Mouse (Mus musculus): Measurements from ENCODE around the gene Gm20695. TPM values are rescaled to one million over a fixed set of nuclear protein-coding genes. Genes with fewer than 3 reads are reported as not detected.

The Gm20695 gene
- polyA plus RNA-seq, 1 experiment from 2014 or later = 2.5 TPM

DNA sequence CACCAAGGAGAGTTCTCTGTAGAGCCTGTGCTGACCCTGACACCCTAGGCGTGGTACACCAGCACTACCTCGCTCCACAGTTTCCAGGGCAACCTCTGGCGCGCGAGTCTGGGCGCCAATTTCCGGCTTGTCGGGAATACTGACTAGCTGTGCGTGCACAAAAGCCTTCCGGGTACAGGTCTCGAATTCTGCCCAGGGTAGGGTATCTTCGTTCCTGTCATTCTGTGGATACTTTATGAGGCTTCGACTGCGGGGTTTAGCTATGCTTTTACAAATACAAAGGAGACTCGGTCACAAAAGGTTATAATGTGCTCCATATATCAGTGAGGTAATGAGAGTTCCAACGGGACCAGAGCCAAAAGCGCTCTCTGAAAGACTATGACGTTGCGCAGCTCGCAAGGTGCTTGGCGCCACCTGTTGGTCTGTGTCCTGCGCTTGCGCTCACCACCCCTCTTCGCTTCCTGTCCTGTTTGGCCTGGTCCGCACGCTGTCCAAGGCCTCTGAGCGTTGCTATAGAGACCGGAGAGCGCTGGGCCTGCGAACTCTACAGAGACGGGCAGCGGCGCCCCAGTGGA is 24.2 kb downstream of the Gm20695 start, which contains the start of the genes 1700037C18Rik and Cluap1:
Gene 1700037C18Rik, minus strand, starts transcription at position 153 of the 575 bp plus-strand sequence.
Gene Cluap1, plus strand, starts transcription at position 265 of the 575 bp plus-strand sequence.
- Histone ChIP-seq H3K27me3 (ENCODE audit: poor library complexity, severe bottlenecking) (no peaks in the 10 kb centered on the region), H3K4me1 (peaks cover 27% of the 10 kb centered on the region), H3K27ac (peak within 1 kb of the TSS; percentile 89), H3K9me3 (no peaks in the 10 kb centered on the region), H3K36me3 (replicated peaks) (peaks cover 50% of the 10 kb centered on the region), H3K4me3 (peak within 1 kb of the TSS; percentile 67)
- under 1% methylated on average over 33 of the region's 33 CpGs for WGBS
- peak; percentile 92 for DNase-seq (ENCODE audit: extremely low spot score, low spot score)

DNA sequence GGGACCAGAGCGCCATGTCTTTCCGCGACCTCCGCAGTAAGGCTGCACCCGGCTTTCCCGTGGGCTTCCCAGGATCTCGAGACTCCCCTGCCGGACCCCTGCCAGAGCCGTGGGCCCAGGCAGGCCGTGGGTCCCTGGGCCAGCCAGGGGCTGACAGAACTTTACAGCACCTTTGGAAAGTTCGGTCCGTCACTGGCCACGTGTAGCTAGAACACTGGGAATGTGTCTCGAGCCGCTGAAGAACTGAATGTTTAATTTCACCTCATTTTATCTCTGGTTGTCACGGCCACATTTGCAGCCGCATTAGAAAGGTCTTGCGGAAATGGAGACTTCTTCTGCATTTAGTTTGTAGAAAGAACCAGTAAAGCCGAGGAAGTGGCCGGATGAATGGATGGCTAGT is 24.7 kb downstream of the Gm20695 start:
- H3K4me1 ChIP-seq = peaks cover 27% of the 10 kb centered on the region
- H3K27me3 ChIP-seq (ENCODE audit: poor library complexity, severe bottlenecking) = no peaks in the 10 kb centered on the region
- 12% methylated on average over 20 of the region's 20 CpGs for WGBS
- H3K4me3 ChIP-seq = peak overlapping the region; percentile 67
- H3K9me3 ChIP-seq = no peaks in the 10 kb centered on the region
- H3K27ac ChIP-seq = peak overlapping the region; percentile 89
- peaks cover 50% of the 10 kb centered on the region for H3K36me3 ChIP-seq (replicated peaks)
- no peak for DNase-seq (ENCODE audit: extremely low spot score, low spot score)

DNA sequence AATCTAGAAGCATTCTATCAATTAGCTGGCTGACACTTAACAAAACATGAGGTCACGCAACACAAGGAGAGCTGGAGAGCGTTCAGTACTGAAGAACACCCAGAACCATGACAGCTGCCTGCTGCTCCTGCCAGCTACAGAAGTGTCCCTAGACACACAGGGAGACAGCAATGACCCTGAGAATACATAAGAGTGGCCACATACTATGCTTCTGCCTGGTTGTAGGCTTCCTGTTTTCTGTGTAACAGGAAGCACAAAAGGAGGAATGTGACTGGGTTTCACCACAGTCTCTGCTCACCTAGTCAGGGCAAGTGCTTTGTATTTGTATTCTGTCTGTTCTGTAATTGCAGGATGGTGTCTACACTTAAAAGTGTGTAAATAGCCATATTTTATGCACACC is 36.3 kb downstream of the Gm20695 start:
- WGBS = 96% methylated on average over 2 of the region's 2 CpGs
- no peak for DNase-seq (ENCODE audit: extremely low spot score, low spot score)
- Histone ChIP-seq H3K9me3 (no peaks in the 10 kb centered on the region), H3K27me3 (ENCODE audit: poor library complexity, severe bottlenecking) (no peaks in the 10 kb centered on the region), H3K4me3 (no peak overlapping the region), H3K4me1 (no peaks in the 10 kb centered on the region), H3K27ac (no peak overlapping the region), H3K36me3 (replicated peaks) (peaks cover 91% of the 10 kb centered on the region)

DNA sequence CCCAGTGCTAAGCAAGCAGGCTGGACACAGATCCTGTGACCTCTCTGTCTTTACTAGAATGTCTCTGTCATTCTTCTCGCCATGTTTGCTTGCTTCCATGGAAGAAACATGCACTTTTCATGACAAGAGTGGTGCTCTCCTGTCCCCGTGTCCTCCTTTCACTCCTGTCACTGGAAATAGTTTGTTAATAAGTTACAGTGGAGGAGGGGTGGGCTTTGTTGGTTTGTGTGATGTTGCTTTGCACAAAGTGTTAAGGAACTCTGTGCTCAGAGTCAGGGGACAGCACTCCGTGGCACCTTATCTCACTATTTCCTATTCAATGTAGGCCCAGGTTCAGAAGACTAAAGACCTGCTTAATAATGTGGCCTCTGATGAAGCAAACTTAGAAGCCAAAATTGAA is 39.1 kb downstream of the Gm20695 start:
- 89% methylated on average over 3 of the region's 3 CpGs for WGBS
- no peaks in the 10 kb centered on the region for H3K9me3 ChIP-seq
- no peaks in the 10 kb centered on the region for H3K27me3 ChIP-seq (ENCODE audit: poor library complexity, severe bottlenecking)
- H3K27ac ChIP-seq = no peak overlapping the region
- H3K4me3 ChIP-seq = no peak overlapping the region
- DNase-seq (ENCODE audit: extremely low spot score, low spot score) = no peak
- H3K36me3 ChIP-seq (replicated peaks) = peaks cover 90% of the 10 kb centered on the region
- no peaks in the 10 kb centered on the region for H3K4me1 ChIP-seq

DNA sequence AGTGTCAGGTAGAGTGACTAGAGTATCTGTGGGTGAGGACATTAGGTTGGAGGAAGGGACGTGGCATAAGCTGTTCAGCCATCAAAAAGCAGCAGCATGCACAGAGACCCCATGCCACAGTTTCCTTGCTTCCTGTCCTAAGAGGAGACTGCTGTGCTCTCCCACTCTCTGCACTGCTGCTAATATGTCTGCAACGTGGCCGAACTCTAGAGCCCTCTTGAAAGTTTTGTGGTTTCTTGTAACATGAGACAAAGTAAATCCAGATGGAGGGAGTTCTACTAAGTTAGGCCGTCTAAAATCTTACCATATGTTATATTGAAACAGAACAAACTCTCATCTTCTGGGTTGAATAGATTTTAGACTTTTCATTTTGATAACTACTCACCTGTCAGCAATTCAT is 39.5 kb downstream of the Gm20695 start:
- peaks cover 89% of the 10 kb centered on the region for H3K36me3 ChIP-seq (replicated peaks)
- no peaks in the 10 kb centered on the region for H3K27me3 ChIP-seq (ENCODE audit: poor library complexity, severe bottlenecking)
- DNase-seq (ENCODE audit: extremely low spot score, low spot score) = no peak
- no peaks in the 10 kb centered on the region for H3K4me1 ChIP-seq
- no peak overlapping the region for H3K4me3 ChIP-seq
- H3K27ac ChIP-seq = no peak overlapping the region
- no peaks in the 10 kb centered on the region for H3K9me3 ChIP-seq
- WGBS = 79% methylated on average over 4 of the region's 4 CpGs

DNA sequence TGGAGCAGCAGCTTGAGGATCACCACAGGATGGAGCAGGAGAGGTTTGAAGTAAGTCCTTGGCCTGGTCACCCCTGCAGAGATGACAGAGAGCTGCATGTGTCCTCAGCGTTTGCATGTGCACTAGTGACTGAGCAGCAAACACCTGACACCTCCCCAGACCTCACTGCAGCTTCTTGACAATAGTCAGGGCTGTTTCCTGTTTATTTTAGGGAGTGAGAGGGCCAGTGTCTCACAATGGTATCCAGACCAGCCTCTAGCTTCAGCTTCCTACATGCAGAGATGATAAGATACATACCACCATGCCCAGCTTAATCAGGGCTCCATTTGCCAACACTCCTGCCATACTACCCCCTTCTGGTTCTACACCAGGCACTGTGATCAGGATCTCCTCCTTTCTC is 44.1 kb downstream of the Gm20695 start:
- DNase-seq (ENCODE audit: extremely low spot score, low spot score) = no peak
- no peak overlapping the region for H3K27ac ChIP-seq
- no peaks in the 10 kb centered on the region for H3K27me3 ChIP-seq (ENCODE audit: poor library complexity, severe bottlenecking)
- H3K4me1 ChIP-seq = no peaks in the 10 kb centered on the region
- H3K4me3 ChIP-seq = no peak overlapping the region
- H3K9me3 ChIP-seq = no peaks in the 10 kb centered on the region
- H3K36me3 ChIP-seq (replicated peaks) = peaks cover 81% of the 10 kb centered on the region
- 85% methylated on average over 1 of the region's 1 CpGs for WGBS

DNA sequence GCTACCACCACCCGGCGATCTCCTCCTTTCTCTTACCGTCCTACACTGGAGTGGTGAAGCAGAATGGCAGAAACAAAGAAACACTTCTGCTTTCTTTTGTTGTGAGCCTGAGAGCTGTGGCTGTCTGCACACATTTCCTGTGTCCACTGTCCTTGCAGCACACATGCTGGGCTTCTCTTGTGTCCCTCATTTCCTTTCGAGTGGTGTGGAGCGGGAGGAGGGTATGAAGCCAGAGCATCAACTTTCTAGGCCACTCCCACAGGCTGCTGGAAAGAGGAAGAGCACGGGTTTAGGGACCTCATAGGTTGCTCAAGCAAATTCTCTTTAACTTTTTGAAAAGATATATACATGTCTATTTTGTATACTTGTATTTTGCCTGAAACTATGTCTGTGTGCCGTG is 44.7 kb downstream of the Gm20695 start:
- no peak overlapping the region for H3K27ac ChIP-seq
- no peak for DNase-seq (ENCODE audit: extremely low spot score, low spot score)
- WGBS = 86% methylated on average over 7 of the region's 7 CpGs
- no peak overlapping the region for H3K4me3 ChIP-seq
- no peaks in the 10 kb centered on the region for H3K27me3 ChIP-seq (ENCODE audit: poor library complexity, severe bottlenecking)
- H3K4me1 ChIP-seq = no peaks in the 10 kb centered on the region
- no peaks in the 10 kb centered on the region for H3K9me3 ChIP-seq
- peaks cover 81% of the 10 kb centered on the region for H3K36me3 ChIP-seq (replicated peaks)

DNA sequence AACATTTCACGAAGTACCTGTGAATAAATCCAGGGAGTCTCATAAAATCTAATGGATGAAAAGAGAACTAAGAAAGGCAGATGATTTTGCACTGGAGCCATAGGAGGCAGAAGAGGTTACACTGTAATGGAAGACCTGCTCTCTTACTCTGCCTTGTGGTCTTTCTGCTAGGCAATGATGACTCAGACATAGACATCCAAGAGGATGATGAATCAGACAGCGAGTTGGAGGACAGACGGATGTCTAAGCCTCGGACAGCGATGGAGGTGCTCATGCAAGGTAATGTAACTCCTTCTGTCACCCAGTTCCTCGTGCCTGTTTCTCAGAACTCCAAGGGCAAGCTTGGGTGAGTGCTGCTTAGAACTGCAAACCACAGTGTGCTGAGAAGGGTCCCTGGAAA is 49.1 kb downstream of the Gm20695 start:
- no peak overlapping the region for H3K27ac ChIP-seq
- 95% methylated on average over 6 of the region's 6 CpGs for WGBS
- H3K4me1 ChIP-seq = no peaks in the 10 kb centered on the region
- H3K4me3 ChIP-seq = no peak overlapping the region
- peaks cover 85% of the 10 kb centered on the region for H3K36me3 ChIP-seq (replicated peaks)
- H3K9me3 ChIP-seq = no peaks in the 10 kb centered on the region
- H3K27me3 ChIP-seq (ENCODE audit: poor library complexity, severe bottlenecking) = no peaks in the 10 kb centered on the region
- DNase-seq (ENCODE audit: extremely low spot score, low spot score) = no peak

DNA sequence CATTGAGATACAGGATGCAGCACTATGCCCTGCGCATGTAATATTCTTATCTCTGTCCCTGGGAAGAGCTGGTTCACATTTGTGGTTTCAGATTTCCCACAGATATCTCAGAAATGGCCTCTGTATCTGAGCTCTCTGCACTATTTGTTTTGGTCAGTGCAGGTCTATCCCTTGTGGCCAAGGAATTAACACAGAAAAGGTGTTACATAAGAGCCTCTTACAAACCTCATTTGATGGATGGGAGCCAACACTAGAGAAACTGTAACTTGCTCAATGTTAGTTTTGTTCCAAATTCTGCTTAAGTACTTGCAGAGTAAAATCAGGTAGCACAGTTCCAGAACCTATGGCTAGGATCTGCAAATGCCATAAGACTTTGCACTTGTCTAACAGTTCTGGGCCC is 49.6 kb downstream of the Gm20695 start:
- no peaks in the 10 kb centered on the region for H3K4me1 ChIP-seq
- no peaks in the 10 kb centered on the region for H3K27me3 ChIP-seq (ENCODE audit: poor library complexity, severe bottlenecking)
- H3K4me3 ChIP-seq = no peak overlapping the region
- H3K9me3 ChIP-seq = no peaks in the 10 kb centered on the region
- no peak overlapping the region for H3K27ac ChIP-seq
- WGBS = 97% methylated on average over 1 of the region's 1 CpGs
- peaks cover 87% of the 10 kb centered on the region for H3K36me3 ChIP-seq (replicated peaks)
- DNase-seq (ENCODE audit: extremely low spot score, low spot score) = no peak

DNA sequence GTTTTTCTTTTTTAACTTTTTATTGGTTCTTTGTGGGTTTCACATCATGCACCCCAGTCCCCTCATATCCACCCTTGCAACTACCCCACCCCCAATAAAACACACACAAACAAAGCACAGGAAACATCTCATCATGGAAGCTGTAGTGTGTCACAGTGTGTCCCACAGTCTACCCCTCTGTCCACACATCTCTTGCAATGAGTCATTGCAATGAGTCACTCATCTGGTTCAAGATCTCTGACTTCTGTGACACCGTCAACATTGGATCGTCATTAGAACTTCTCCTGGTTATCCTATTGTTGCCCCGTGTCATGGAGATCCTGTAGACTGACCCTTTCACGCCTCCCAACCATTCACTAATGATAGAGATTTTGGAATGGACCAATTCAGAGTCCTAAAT is 50.3 kb downstream of the Gm20695 start:
- no peak overlapping the region for H3K27ac ChIP-seq
- no peaks in the 10 kb centered on the region for H3K27me3 ChIP-seq (ENCODE audit: poor library complexity, severe bottlenecking)
- H3K9me3 ChIP-seq = no peaks in the 10 kb centered on the region
- DNase-seq (ENCODE audit: extremely low spot score, low spot score) = no peak
- WGBS = 93% methylated on average over 4 of the region's 4 CpGs
- peaks cover 84% of the 10 kb centered on the region for H3K36me3 ChIP-seq (replicated peaks)
- no peaks in the 10 kb centered on the region for H3K4me1 ChIP-seq
- H3K4me3 ChIP-seq = no peak overlapping the region

DNA sequence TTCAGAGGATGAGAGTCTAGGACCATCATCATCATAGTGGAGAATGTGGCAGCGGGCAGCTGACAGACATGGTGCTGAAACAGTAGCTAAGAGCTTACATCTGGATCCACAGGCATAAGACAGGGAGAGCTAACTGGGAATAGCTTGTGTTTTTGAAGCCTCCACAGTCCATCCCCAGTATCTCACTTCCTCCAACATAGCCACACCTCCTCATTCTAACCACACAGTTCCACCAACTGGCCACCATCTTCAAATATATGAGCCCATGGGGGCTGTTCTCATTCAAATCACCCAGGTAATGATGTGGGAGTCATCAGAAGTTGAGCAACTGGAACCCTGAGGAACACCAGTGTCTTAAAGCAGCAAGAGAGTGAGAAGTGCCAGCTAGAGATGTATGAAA is 66.7 kb downstream of the Gm20695 start:
- no peak for DNase-seq (ENCODE audit: extremely low spot score, low spot score)
- Histone ChIP-seq H3K27ac (no peak overlapping the region), H3K27me3 (ENCODE audit: poor library complexity, severe bottlenecking) (no peaks in the 10 kb centered on the region), H3K4me1 (no peaks in the 10 kb centered on the region), H3K4me3 (no peak overlapping the region), H3K36me3 (replicated peaks) (no peaks in the 10 kb centered on the region; the same call in 1 of the 2 replicates), H3K9me3 (no peaks in the 10 kb centered on the region)
- WGBS = 96% methylated on average over 1 of the region's 1 CpGs

DNA sequence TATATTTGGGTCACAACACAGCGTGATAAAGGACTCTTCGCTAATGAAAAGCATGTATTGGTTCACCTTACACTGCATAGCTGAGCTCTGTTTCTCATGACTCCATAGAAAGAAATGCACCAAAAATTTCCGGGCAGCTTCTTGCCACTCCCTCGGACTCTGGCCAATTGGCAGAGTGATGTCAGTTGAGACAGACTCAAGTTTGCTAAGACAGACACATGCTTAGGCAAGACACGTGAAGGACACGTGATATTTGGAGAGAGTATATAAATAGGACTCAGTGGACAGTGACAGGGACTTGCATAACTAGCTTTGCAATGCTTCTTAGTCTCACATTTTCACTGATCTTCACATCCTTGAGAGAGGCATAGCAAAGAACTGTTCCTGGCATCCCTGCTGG is 71.9 kb downstream of the Gm20695 start:
- H3K36me3 ChIP-seq (replicated peaks) = no peaks in the 10 kb centered on the region
- 90% methylated on average over 6 of the region's 6 CpGs for whole genome bisulfite sequencing
- H3K4me1 ChIP-seq = no peaks in the 10 kb centered on the region
- no peak overlapping the region for H3K27ac ChIP-seq
- H3K27me3 ChIP-seq (ENCODE audit: poor library complexity, severe bottlenecking) = no peaks in the 10 kb centered on the region
- no peak overlapping the region for H3K4me3 ChIP-seq
- no peak for DNase-seq (ENCODE audit: extremely low spot score, low spot score)
- no peaks in the 10 kb centered on the region for H3K9me3 ChIP-seq

DNA sequence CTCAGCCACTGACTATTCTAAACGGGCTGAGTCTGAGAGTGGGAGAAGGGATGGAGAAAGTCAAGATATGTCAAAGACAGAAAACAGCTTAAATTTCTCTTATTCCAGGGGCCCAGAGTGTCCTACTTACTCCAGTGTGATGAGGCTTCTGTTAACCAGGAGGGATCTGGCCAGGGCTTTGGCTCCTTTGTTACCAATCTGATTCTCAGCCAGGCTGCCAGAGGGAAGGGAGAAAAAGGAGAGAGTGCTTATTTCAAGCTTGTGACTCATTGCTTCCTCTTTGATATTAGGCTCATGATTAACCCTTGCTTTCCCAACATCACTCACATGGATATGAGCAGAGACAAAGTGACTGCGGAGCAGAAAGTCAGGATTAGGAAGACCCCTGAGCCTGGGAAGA is 74.8 kb downstream of the Gm20695 start:
- no peak overlapping the region for H3K27ac ChIP-seq
- DNase-seq (ENCODE audit: extremely low spot score, low spot score) = no peak
- H3K27me3 ChIP-seq (ENCODE audit: poor library complexity, severe bottlenecking) = no peaks in the 10 kb centered on the region
- no peaks in the 10 kb centered on the region for H3K4me1 ChIP-seq
- H3K4me3 ChIP-seq = no peak overlapping the region
- H3K9me3 ChIP-seq = no peaks in the 10 kb centered on the region
- H3K36me3 ChIP-seq (replicated peaks) = no peaks in the 10 kb centered on the region
- 80% methylated on average over 2 of the region's 2 CpGs for WGBS

DNA sequence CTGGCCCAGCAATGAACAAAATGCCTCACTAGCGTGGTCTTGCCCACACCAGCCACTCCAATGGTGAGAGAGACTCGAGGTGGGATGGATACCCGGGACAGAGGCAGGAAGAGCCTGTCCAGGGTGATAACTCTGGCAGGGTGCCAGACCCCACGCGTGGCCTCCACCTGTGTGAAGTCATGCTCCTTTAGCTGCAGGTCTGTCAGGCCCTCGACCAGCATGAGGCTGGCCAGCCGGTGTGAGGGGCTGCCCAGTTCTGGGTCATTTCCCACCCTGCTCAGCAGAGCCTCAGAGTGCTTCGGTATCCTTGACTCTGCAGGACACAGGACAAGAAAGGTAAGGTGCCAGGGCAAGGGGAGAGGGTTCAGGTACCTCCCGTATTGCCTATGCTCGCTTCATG is 80.5 kb downstream of the Gm20695 start:
- Histone ChIP-seq H3K27me3 (ENCODE audit: poor library complexity, severe bottlenecking) (no peaks in the 10 kb centered on the region), H3K36me3 (replicated peaks) (no peaks in the 10 kb centered on the region), H3K4me1 (no peaks in the 10 kb centered on the region), H3K9me3 (no peaks in the 10 kb centered on the region), H3K4me3 (no peak overlapping the region), H3K27ac (no peak overlapping the region)
- no peak for DNase-seq (ENCODE audit: extremely low spot score, low spot score)
- WGBS = 87% methylated on average over 10 of the region's 10 CpGs

Measured in forebrain, embryonic 10.5 days (tissue).